Mouse (Mus musculus) lung, adult 2 months (tissue): Measurements from ENCODE around the gene Ppp2r3a.

Experiments
- CTCF ChIP-seq: fragments of 200-500 bp; IDR thresholded peaks from 2 replicates; pipeline ENCODE4 v1.5.1; 2011; ENCODE audit warnings: mild to moderate bottlenecking, low read length, control low read depth; ENCODE audit not compliant: insufficient read depth
- POLR2A ChIP-seq: fragments of 200-500 bp; IDR thresholded peaks from 2 replicates; pipeline ENCODE4 v1.6.1; 2011; ENCODE audit warnings: low read depth, mild to moderate bottlenecking, control low read depth, low read length, borderline replicate concordance; ENCODE audit errors: extremely low read depth

GRCm38 (mm10) chr9:101078579-101078978 is 173.0 kb downstream of the Ppp2r3a start:
- TF ChIP-seq CTCF (no peak), POLR2A (no peak)
